Mouse (Mus musculus) urinary bladder, postnatal 36 days (tissue): Measurements from ENCODE around the gene Hsf4.
"Not testable (repeated sequence)": the region's sequence is repeated elsewhere in the genome, so short reads cannot be mapped to it uniquely, and the experiment has no call there.

Source experiments
- DNase-seq, 2 experiments: peaks; one replicate each; pipeline ENCODE4 v3.0.0; 2022; ENCODE audit warnings: low spot score in 2 of 2, mixed read lengths in 1 of 2

The Hsf4 gene

GRCm38 (mm10) chr8:105269461-105269947, at the start of gene Hsf4:
Gene Hsf4, plus strand, starts transcription at chr8:105269801.
- DNase-seq: peak; percentile 62 to 72

GRCm38 (mm10) chr8:105223850-105224249, 45.8 kb upstream of the Hsf4 start:
- no peak for DNase-seq

GRCm38 (mm10) chr8:105224413-105225271, 45.0 kb upstream of the Hsf4 start, which contains the start of gene D230025D16Rik:
Gene D230025D16Rik, plus strand, starts transcription at chr8:105225145.
- DNase-seq: peak; percentile 96

- DNase-seq: no peak
These were observed 44.4 kb upstream of the Hsf4 start for GRCm38 (mm10) chr8:105225272-105225593.

- DNase-seq: no peak
These were observed 43.7 kb upstream of the Hsf4 start for GRCm38 (mm10) chr8:105225917-105226316.

- DNase-seq: no peak
These were observed 37.9 kb upstream of the Hsf4 start for GRCm38 (mm10) chr8:105231503-105232320.

- not testable (repeated sequence) for DNase-seq
These were observed 37.3 kb upstream of the Hsf4 start for GRCm38 (mm10) chr8:105232321-105232693.

GRCm38 (mm10) chr8:105233126-105233935, 36.3 kb upstream of the Hsf4 start:
- no peak for DNase-seq

- no peak for DNase-seq
These were observed 34.4 kb upstream of the Hsf4 start for GRCm38 (mm10) chr8:105235206-105235605.

GRCm38 (mm10) chr8:105237442-105238142, 32.0 kb upstream of the Hsf4 start:
- DNase-seq: no peak

- no peak for DNase-seq
These were observed 28.6 kb upstream of the Hsf4 start for GRCm38 (mm10) chr8:105241016-105241415.

GRCm38 (mm10) chr8:105251954-105252353, 17.6 kb upstream of the Hsf4 start:
- DNase-seq: no peak

- no peak for DNase-seq
These were observed 16.7 kb upstream of the Hsf4 start for GRCm38 (mm10) chr8:105252680-105253537.

- no peak for DNase-seq
These were observed 15.8 kb upstream of the Hsf4 start for GRCm38 (mm10) chr8:105253766-105254151.

GRCm38 (mm10) chr8:105254152-105254965, 15.2 kb upstream of the Hsf4 start:
- DNase-seq: peak; percentile 81 to 89

- peak; percentile 50 to 82 for DNase-seq
These were observed 14.6 kb upstream of the Hsf4 start, which contains the start of gene B3gnt9 for GRCm38 (mm10) chr8:105254966-105255350. Gene B3gnt9, minus strand, starts transcription at chr8:105255153.

- no peak for DNase-seq
These were observed 12.1 kb upstream of the Hsf4 start for GRCm38 (mm10) chr8:105257318-105258114.
